Mouse (Mus musculus): Measurements from ENCODE around the gene Adh6a. TPM values are rescaled to one million over a fixed set of nuclear protein-coding genes. Genes with fewer than 3 reads are reported as not detected.

The Adh6a gene
- total and polyA plus RNA-seq, 3 experiments = not detected

DNA sequence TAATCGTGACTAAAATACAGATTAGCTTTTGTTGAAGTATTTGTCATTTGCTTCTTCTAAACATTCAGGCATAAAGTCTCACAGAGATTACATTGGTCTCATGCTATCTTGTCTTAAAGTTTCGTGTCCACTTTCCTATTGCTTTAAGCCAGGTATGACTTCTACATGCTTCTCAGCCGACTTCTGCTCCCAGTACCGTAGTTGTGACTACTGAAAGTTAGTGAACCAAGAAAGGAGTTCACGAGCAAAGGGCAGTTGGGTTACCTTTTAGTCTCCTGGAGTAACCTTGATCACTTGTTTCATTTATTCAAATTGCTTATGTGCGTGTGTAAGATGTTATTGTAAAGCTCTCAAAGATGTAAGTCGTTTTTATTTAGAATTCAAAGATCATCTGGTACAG is 27.1 kb upstream of the Adh6a start:
- Histone ChIP-seq H3K4me3 (replicated peaks in 1 of 3; ENCODE audit: low read depth in 2 of 3, low read length in 2 of 3, poor library complexity in 1 of 3) (no peak overlapping the region), H3K4me2 (ENCODE audit: insufficient read depth, low read depth, poor library complexity, severe bottlenecking) (no peak overlapping the region), H3K27me3 (replicated peaks) (no peaks in the 10 kb centered on the region), H3K79me2 (replicated peaks; ENCODE audit: control insufficient read depth, extremely low read depth, insufficient read depth, poor library complexity, severe bottlenecking) (no peaks in the 10 kb centered on the region), H3K9ac (ENCODE audit: insufficient read depth, low read depth) (no peak overlapping the region), H3K36me3 (replicated peaks in 1 of 2; ENCODE audit: control insufficient read depth in 1 of 2, insufficient read depth in 1 of 2, low read length in 1 of 2) (no peaks in the 10 kb centered on the region), H3K4me1 (ENCODE audit: control insufficient read depth in 1 of 2, insufficient read depth in 2 of 2) (no peaks in the 10 kb centered on the region), H3K9me3 (replicated peaks; ENCODE audit: low read length) (no peaks in the 10 kb centered on the region), H3K27ac (ENCODE audit: insufficient read depth, low read depth) (no peak overlapping the region)
- dilution Hi-C loops (cut with MboI; ENCODE audit: extremely low pct_ligation_motif_present, extremely low pct_unique_long_range_greater_than_20kb, low sequenced_read_pairs) = no loop called here
- in situ Hi-C loops (cut with MboI; ENCODE audit: low pct_ligation_motif_present, low pct_unique_long_range_greater_than_20kb, low sequenced_read_pairs) = no loop called here
- DNase-seq (ENCODE audit: extremely low read depth) = no peak
- TF ChIP-seq NRF1 (IDR thresholded peaks at IDR 0.05; ENCODE audit: low read depth, low read length) (no peak), POLR2AphosphoS2 (IDR thresholded peaks at IDR 0.05; ENCODE audit: low read depth, low read length) (no peak), USF1 (IDR thresholded peaks at IDR 0.05; ENCODE audit: low read depth, low read length) (no peak), PAX5 (IDR thresholded peaks at IDR 0.05; ENCODE audit: low read length) (no peak), EP300 (IDR thresholded peaks at IDR 0.05; ENCODE audit: low read length) (no peak), JUN (IDR thresholded peaks at IDR 0.05; ENCODE audit: insufficient read depth, low read depth, low read length) (no peak), ELF1 (IDR thresholded peaks at IDR 0.05; ENCODE audit: low read depth, low read length) (no peak), MXI1 (IDR thresholded peaks at IDR 0.05; ENCODE audit: low read depth, low read length) (no peak), BHLHE40 (IDR thresholded peaks at IDR 0.05; ENCODE audit: low read depth, low read length) (no peak), GABPA (IDR thresholded peaks at IDR 0.05; ENCODE audit: insufficient replicate concordance, low read depth, low read length) (no peak), E2F4 (IDR thresholded peaks at IDR 0.05; ENCODE audit: insufficient replicate concordance, low read depth, low read length) (no peak), MEF2A (IDR thresholded peaks at IDR 0.05; ENCODE audit: borderline replicate concordance, low read depth, low read length) (no peak), ZKSCAN1 (IDR thresholded peaks at IDR 0.05; ENCODE audit: borderline replicate concordance, low read depth, low read length) (no peak), CHD2 (IDR thresholded peaks at IDR 0.05; ENCODE audit: low read length) (no peak), POLR2A (IDR thresholded peaks at IDR 0.05; ENCODE audit: low read depth, low read length) (no peak), ZC3H11A (IDR thresholded peaks at IDR 0.05; ENCODE audit: low read depth, low read length) (no peak), IRF4 (IDR thresholded peaks at IDR 0.05; ENCODE audit: low read depth, low read length) (no peak), USF2 (conservative IDR thresholded peaks at IDR 0.05; ENCODE audit: low read depth, low read length) (no peak), MAZ (IDR thresholded peaks at IDR 0.05; ENCODE audit: low read depth, low read length) (no peak)

DNA sequence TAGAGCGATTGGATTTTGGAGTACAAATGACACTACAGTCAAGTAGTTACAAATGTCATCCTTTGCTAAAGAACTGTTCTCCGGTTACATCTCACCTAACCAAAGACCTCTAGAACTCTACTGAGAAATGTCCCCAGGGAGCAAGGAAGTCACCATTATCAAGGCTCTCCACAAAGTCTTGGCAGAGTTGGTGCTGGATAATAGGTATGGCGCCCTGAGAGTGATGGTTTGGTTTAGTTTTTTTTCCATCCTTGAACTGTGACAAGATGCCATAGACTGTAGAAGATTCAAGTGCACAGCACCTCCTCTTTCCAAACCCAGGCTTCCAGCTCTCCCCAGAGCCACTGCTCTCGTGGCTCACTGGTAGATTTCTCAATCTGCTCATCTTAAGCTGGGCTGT is 25.4 kb upstream of the Adh6a start:
- no peak for DNase-seq (ENCODE audit: extremely low read depth)
- no peaks in the 10 kb centered on the region for H3K79me2 ChIP-seq (replicated peaks; ENCODE audit: control insufficient read depth, extremely low read depth, insufficient read depth, poor library complexity, severe bottlenecking)
- no peak overlapping the region for H3K9ac ChIP-seq (ENCODE audit: insufficient read depth, low read depth)
- H3K36me3 ChIP-seq (replicated peaks in 1 of 2; ENCODE audit: control insufficient read depth in 1 of 2, insufficient read depth in 1 of 2, low read length in 1 of 2) = no peaks in the 10 kb centered on the region
- H3K4me2 ChIP-seq (ENCODE audit: insufficient read depth, low read depth, poor library complexity, severe bottlenecking) = no peak overlapping the region
- no peaks in the 10 kb centered on the region for H3K9me3 ChIP-seq (replicated peaks; ENCODE audit: low read length)
- in situ Hi-C loops (cut with MboI; ENCODE audit: low pct_ligation_motif_present, low pct_unique_long_range_greater_than_20kb, low sequenced_read_pairs) (no loop called here), dilution Hi-C loops (cut with MboI; ENCODE audit: extremely low pct_ligation_motif_present, extremely low pct_unique_long_range_greater_than_20kb, low sequenced_read_pairs) (no loop called here)
- no peak for TF ChIP-seq CTCF (conservative IDR thresholded peaks at IDR 0.05 in 1 of 2, IDR thresholded peaks at IDR 0.05 in 1 of 2; ENCODE audit: low read depth in 2 of 2, low read length in 2 of 2)
- no peak for TF ChIP-seq MAZ (IDR thresholded peaks at IDR 0.05; ENCODE audit: low read depth, low read length)
- TF ChIP-seq MEF2A (IDR thresholded peaks at IDR 0.05; ENCODE audit: borderline replicate concordance, low read depth, low read length) = no peak
- TF ChIP-seq POLR2A (IDR thresholded peaks at IDR 0.05; ENCODE audit: low read depth, low read length) = no peak
- TF ChIP-seq RCOR1 (conservative IDR thresholded peaks at IDR 0.05; ENCODE audit: low read depth, low read length) = no peak
- no peak for TF ChIP-seq MYC (IDR thresholded peaks at IDR 0.05; ENCODE audit: low read depth, low read length)
- TF ChIP-seq E2F4 (IDR thresholded peaks at IDR 0.05; ENCODE audit: insufficient replicate concordance, low read depth, low read length) = no peak
- no peak overlapping the region for H3K27ac ChIP-seq (ENCODE audit: insufficient read depth, low read depth)
- H3K27me3 ChIP-seq (replicated peaks) = no peaks in the 10 kb centered on the region
- H3K4me3 ChIP-seq (replicated peaks in 1 of 3; ENCODE audit: low read depth in 2 of 3, low read length in 2 of 3, poor library complexity in 1 of 3) = no peak overlapping the region
- H3K4me1 ChIP-seq (ENCODE audit: control insufficient read depth in 1 of 2, insufficient read depth in 2 of 2) = no peaks in the 10 kb centered on the region
